Mouse (Mus musculus): ENCODE results near the gene Lrrtm3.

- no peak for TF ChIP-seq CTCF (IDR thresholded peaks at IDR 0.05; ENCODE audit: extremely low read depth, insufficient read length, insufficient replicate concordance, low read depth, low read length)
- no peak for TF ChIP-seq POLR2A (IDR thresholded peaks at IDR 0.05; ENCODE audit: low read depth, low read length)
These were observed 13.5 kb downstream of the Lrrtm3 start for GRCm38 (mm10) chr10:64076410-64077052.
